In genomic region chr7:81335705-81336431, GRCm38 (mm10) we compare ENCODE assay signal across 9 mouse cellular contexts. TPM values are rescaled to one million over a fixed set of nuclear protein-coding genes. Genes with fewer than 3 reads are reported as not detected.
DNase-seq lines count a peak whose midpoint lies in the region; ATAC-seq lines count a peak whose summit lies in the region.
"Had no signal": no experiment of that assay in that cellular context is flagged by ENCODE, and none has a peak within 500 bp of the region (broad histone marks: within the 10 kb centered on the region; RNA-seq: fewer than 3 reads in every experiment).

No protein-coding gene starts in this region.

- intact Hi-C loops in gastrocnemius, postnatal 14 days (cut with DNase I; ENCODE audit: low total_unique reads) = loop anchor here (5.0 to 10.0 kb wide), 2 partner anchors 129 to 451 kb away; no protein-coding TSS in a partner anchor

- no peaks in the 10 kb centered on the region for H3K9me3 ChIP-seq in embryonic facial prominence, embryonic 13.5 days
- H3K9me3 ChIP-seq in hindbrain, embryonic 12.5 days (replicated peaks) = no peaks in the 10 kb centered on the region
- H3K9me3 ChIP-seq in midbrain, embryonic 11.5 days (ENCODE audit: control insufficient read depth, low read length) = no peaks in the 10 kb centered on the region

- no peak overlapping the region for H3K4me3 ChIP-seq in embryonic facial prominence, embryonic 13.5 days
- H3K4me3 ChIP-seq in hindbrain, embryonic 12.5 days = no peak overlapping the region
- no peak overlapping the region for H3K4me3 ChIP-seq in midbrain, embryonic 11.5 days (ENCODE audit: low read depth, low read length)

- no peaks in the 10 kb centered on the region for H3K27me3 ChIP-seq in embryonic facial prominence, embryonic 13.5 days
- no peaks in the 10 kb centered on the region for H3K27me3 ChIP-seq in hindbrain, embryonic 12.5 days
- H3K27me3 ChIP-seq in midbrain, embryonic 11.5 days (ENCODE audit: control insufficient read depth, insufficient read depth, low read length) = no peaks in the 10 kb centered on the region
- H3K27me3 ChIP-seq: CH12.LX had no signal

- H3K36me3 ChIP-seq in embryonic facial prominence, embryonic 13.5 days = peaks cover 58% of the 10 kb centered on the region
- peaks cover 37% of the 10 kb centered on the region for H3K36me3 ChIP-seq in hindbrain, embryonic 12.5 days
- H3K36me3 ChIP-seq in midbrain, embryonic 11.5 days (ENCODE audit: control insufficient read depth, insufficient read depth, low read length) = peaks cover 15% of the 10 kb centered on the region; the same call in 1 of the 2 replicates

- 74% methylated on average over 18 of the region's 18 CpGs for WGBS in embryonic facial prominence, embryonic 13.5 days
- 49% methylated on average over 18 of the region's 18 CpGs for WGBS in hindbrain, embryonic 12.5 days
- 46% methylated on average over 18 of the region's 18 CpGs for WGBS in midbrain, embryonic 11.5 days

- no peak for ATAC-seq in embryonic facial prominence, embryonic 13.5 days (ENCODE audit: insufficient number of reproducible peaks, insufficient read depth, low FRiP score, low TSS enrichment, low read depth)
- ATAC-seq in hindbrain, embryonic 12.5 days (ENCODE audit: low FRiP score) = peak; percentile 49; the same call in 1 of the 2 replicates
- ATAC-seq in midbrain, embryonic 11.5 days (ENCODE audit: low FRiP score) = peak; percentile 67

- no peak overlapping the region for H3K4me2 ChIP-seq in embryonic facial prominence, embryonic 13.5 days
- 0 out of 2 replicates have a peak overlapping the region, but pooled peaks have one; percentile 11 for H3K4me2 ChIP-seq in hindbrain, embryonic 12.5 days (replicated peaks)
- H3K4me2 ChIP-seq in midbrain, embryonic 11.5 days = peak overlapping the region; percentile 22; the same call in 1 of the 2 replicates

- peak overlapping the region; percentile 64; the same call in 1 of the 2 replicates for H3K27ac ChIP-seq in embryonic facial prominence, embryonic 13.5 days
- H3K27ac ChIP-seq in hindbrain, embryonic 12.5 days = peak overlapping the region; percentile 79
- peak overlapping the region; percentile 79 for H3K27ac ChIP-seq in midbrain, embryonic 11.5 days (ENCODE audit: low read depth, low read length)

- no peak overlapping the region for H3K9ac ChIP-seq in embryonic facial prominence, embryonic 13.5 days
- H3K9ac ChIP-seq in hindbrain, embryonic 12.5 days = peak overlapping the region; percentile 29; the same call in 1 of the 2 replicates
- peak overlapping the region; percentile 54 for H3K9ac ChIP-seq in midbrain, embryonic 11.5 days (ENCODE audit: low read length)

- DNase-seq in gastrocnemius, postnatal 14 days = peak; percentile 43
- no peak for DNase-seq in gastrocnemius, adult 18-20 months (ENCODE audit: low spot score)
- peak; percentile 92 for DNase-seq in midbrain, embryonic 11.5 days (ENCODE audit: low spot score, missing footprints)
- DNase-seq in right cerebral cortex, postnatal 25 days = no peak
- DNase-seq in ovary, adult 18-20 months (ENCODE audit: low spot score) = no peak
- DNase-seq in gastrocnemius, postnatal 25 days = no peak

- no peaks in the 10 kb centered on the region for H3K4me1 ChIP-seq in embryonic facial prominence, embryonic 13.5 days
- H3K4me1 ChIP-seq in hindbrain, embryonic 12.5 days = peaks cover 11% of the 10 kb centered on the region
- peaks cover 15% of the 10 kb centered on the region for H3K4me1 ChIP-seq in midbrain, embryonic 11.5 days (ENCODE audit: control insufficient read depth, insufficient read depth, low read length)

RNA-seq across cellular contexts. Expression of gene Rps17, which starts 9.2 kb away (rescaled TPM):
- total RNA-seq in gastrocnemius, postnatal 14 days (2021) = 1,000 to 10,000 TPM in 1 of 2 experiments, 100 to 1,000 TPM in 1; 890 to 1,010 TPM
- 100 to 1,000 TPM; 798 to 844 TPM for total RNA-seq in gastrocnemius, adult 18-20 months (2021)
- polyA plus RNA-seq in embryonic facial prominence, embryonic 13.5 days (2015; fragmentation: Nextera tagmentation; extraction: Ambion mirVana) = 1,307 and 1,416 TPM in 2 replicates
- 779 and 914 TPM in 2 replicates for polyA plus RNA-seq in hindbrain, embryonic 12.5 days (2016; fragmentation: Nextera tagmentation; extraction: Ambion mirVana)
- polyA plus RNA-seq in midbrain, embryonic 11.5 days (2014; fragmentation: Nextera tagmentation; extraction: Ambion mirVana) = 1,045 and 1,155 TPM in 2 replicates
- total RNA-seq in gastrocnemius, postnatal 25 days (2021) = 100 to 1,000 TPM; 694 to 707 TPM

Comparison
In these comparisons a context has a peak if more than half of its experiments do, and no peak if none do; other contexts are left out.
1. DNase-seq: peak in gastrocnemius, postnatal 14 days (single experiment) and midbrain, embryonic 11.5 days (single experiment); none in gastrocnemius, adult 18-20 months (single experiment), right cerebral cortex, postnatal 25 days (single experiment), ovary, adult 18-20 months (single experiment) and gastrocnemius, postnatal 25 days (single experiment).
2. Peak in every context shown above with its lines, with median percentiles within 50 percentile points of each other: H3K27ac ChIP-seq.